Mouse (Mus musculus) frontal cortex, postnatal 25 days (tissue): ENCODE measurements at regions not wholly inside any gene's neighbourhood (a gene's known extent, or its start where the extent isn't known, plus 50 kb on each side); places are given as distances from the start of the nearest gene placed in this dataset.
"Not testable (repeated sequence)": the region's sequence is repeated elsewhere in the genome, so short reads cannot be mapped to it uniquely, and the experiment has no call there.

Experiments
- DNase-seq, 2 experiments: peaks; one replicate each; pipeline ENCODE4 v3.0.0; 2022; ENCODE audit warnings: low spot score in 2 of 2

- no peak for DNase-seq
These were observed 147.5 kb upstream of the Nrip1 start for GRCm38 (mm10) chr16:76521142-76521541.

GRCm38 (mm10) chr16:76520643-76520993 is 147.0 kb upstream of the Nrip1 start:
- DNase-seq: no peak

GRCm38 (mm10) chr16:76519911-76520642 is 146.4 kb upstream of the Nrip1 start:
- DNase-seq: no peak

- DNase-seq: no peak
These were observed 137.2 kb upstream of the Nrip1 start for GRCm38 (mm10) chr16:76510861-76511260.

- no peak for DNase-seq
These were observed 135.6 kb upstream of the Nrip1 start for GRCm38 (mm10) chr16:76509109-76509650.

GRCm38 (mm10) chr16:76507191-76507746 is 133.6 kb upstream of the Nrip1 start:
- no peak for DNase-seq

GRCm38 (mm10) chr16:76506240-76506639 is 132.6 kb upstream of the Nrip1 start:
- DNase-seq: no peak

GRCm38 (mm10) chr16:76499686-76500400 is 126.2 kb upstream of the Nrip1 start:
- no peak for DNase-seq

- no peak for DNase-seq
These were observed 124.6 kb upstream of the Nrip1 start for GRCm38 (mm10) chr16:76498233-76498632.

GRCm38 (mm10) chr16:76497041-76497808 is 123.6 kb upstream of the Nrip1 start:
- DNase-seq: no peak

- no peak for DNase-seq
These were observed 109.8 kb upstream of the Nrip1 start for GRCm38 (mm10) chr16:76483419-76483818.

- no peak for DNase-seq
These were observed 108.3 kb upstream of the Nrip1 start for GRCm38 (mm10) chr16:76481966-76482365.

GRCm38 (mm10) chr16:76477474-76477873 is 103.8 kb upstream of the Nrip1 start:
- no peak for DNase-seq

GRCm38 (mm10) chr16:76474481-76474880 is 100.9 kb upstream of the Nrip1 start:
- DNase-seq: no peak

- DNase-seq: no peak
These were observed 98.8 kb upstream of the Nrip1 start for GRCm38 (mm10) chr16:76472386-76472785.

- no peak for DNase-seq
These were observed 97.5 kb upstream of the Nrip1 start for GRCm38 (mm10) chr16:76471081-76471480.

GRCm38 (mm10) chr16:76459521-76459920 is 85.9 kb upstream of the Nrip1 start:
- DNase-seq: no peak

GRCm38 (mm10) chr16:76456300-76456599 is 82.6 kb upstream of the Nrip1 start:
- not testable (repeated sequence) for DNase-seq

GRCm38 (mm10) chr16:76455499-76456299 is 82.1 kb upstream of the Nrip1 start:
- DNase-seq: no peak

- no peak for DNase-seq
These were observed 81.3 kb upstream of the Nrip1 start for GRCm38 (mm10) chr16:76454741-76455465.
